Mouse (Mus musculus) heart, adult 9 months (tissue): ENCODE measurements around the gene Kcng4.
A peak's percentile ranks its signal among the peaks of the same experiment; 100 is the strongest.

Experiments used
- DNase-seq, 2 experiments: peaks; one replicate each; pipeline ENCODE4 v3.0.0; 2022; ENCODE audit warnings: low spot score in 2 of 2

Gene Kcng4

DNA sequence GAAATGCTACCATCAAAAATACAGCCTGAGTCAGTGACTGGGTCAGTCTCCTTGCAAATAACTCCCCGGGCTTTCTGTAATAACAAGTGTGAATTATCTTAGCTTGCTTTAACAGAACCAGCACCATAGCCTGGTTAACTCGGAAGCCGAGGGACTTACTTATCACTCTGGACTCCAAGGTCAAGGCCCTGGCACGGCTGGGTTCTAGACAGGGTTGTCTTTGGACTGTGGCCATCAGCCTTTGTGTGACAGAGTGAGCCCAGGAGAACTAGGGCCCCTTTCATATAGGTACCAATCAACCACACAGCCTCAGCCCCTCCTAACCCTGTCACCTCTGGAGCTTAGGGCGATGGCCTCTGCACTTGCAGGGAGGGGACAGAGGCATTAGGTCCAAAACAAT lies 5.6 kb upstream of the Kcng4 start:
- DNase-seq = no peak

GRCm38 (mm10) chr8:119639798-119640197 lies 4.3 kb upstream of the Kcng4 start:
- no peak for DNase-seq

DNA sequence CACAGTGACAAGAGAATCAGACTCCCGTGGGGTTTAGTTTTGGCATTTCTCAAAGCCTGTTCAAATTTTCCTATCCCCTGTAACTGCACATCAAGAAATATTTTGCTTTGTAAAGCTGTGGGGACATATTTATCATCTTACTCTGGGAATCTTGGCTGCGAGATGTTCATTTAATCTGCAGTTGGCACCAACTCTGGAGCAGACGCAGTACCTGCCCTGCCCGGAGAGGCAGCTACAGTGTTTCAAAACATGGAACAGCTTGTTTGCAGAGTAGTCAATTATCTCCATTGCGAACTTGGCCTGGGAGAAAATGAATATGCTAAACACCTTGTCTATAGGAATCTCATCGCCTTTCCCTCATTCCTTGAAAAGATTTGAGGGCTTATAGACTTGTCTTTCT lies 2.8 kb upstream of the Kcng4 start:
- DNase-seq = no peak

- DNase-seq = no peak
Observed at GRCm38 (mm10) chr8:119637381-119637780, 1.9 kb upstream of the Kcng4 start.

DNA sequence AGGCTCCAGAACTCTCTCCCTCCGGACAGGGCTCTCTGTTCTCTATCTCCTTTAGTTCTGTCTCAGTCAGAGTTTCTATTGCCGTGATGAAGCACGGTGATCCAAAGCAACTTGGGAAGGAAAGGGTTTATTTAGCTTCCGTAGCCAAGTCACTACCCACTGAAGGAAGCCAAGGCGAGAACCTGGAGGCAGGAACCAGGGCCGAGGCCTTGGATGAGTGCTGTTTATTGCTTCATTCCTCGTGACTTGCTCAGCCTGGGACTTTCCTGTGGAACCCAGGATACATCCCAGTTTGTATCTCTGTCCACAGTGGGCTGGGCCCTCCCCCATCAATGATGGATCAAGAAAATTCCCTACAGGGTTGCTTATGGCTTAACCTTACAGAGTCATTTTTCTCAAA lies 1.3 kb upstream of the Kcng4 start:
- no peak for DNase-seq

GRCm38 (mm10) chr8:119635958-119636357 lies 478 bp upstream of the Kcng4 start:
- DNase-seq = no peak

DNA sequence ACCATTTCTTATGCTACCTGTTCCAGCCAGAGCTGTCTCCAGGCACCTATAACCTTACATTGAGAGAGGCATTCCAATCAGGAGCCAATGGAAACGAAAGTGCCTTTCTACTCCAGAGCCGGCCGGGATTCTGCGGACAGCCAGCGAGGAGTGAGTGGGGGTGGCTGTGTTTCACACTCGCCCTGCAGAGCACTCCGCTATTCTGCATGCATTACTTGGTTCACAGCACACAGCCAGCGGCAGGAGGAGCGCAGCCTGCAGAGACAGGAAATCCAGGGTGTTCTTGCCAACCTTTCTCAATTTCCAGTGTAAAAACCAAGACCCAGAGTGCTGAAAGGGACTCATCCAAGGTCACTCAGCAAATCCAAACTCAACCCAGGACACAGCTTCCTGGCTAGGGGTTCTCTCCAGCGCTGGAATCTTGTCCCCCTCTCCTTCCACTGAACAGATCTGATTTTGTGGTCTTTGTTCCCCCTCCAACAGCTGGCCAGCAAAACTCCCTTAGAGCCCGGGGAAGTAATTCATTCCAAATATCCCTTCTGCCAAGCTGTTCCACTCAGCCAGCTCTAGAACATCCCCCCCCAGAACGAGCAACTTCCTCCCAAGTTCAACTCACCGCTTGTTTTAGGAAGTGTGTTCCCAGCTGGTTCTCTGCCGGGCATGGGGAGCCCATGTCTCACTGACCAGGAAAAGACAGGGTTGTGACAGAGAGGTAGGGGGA lies 704 bp downstream of the Kcng4 start:
- peak in 1 of 2 experiments; percentile 31 for DNase-seq

GRCm38 (mm10) chr8:119632909-119633308 lies 2.6 kb downstream of the Kcng4 start:
- DNase-seq = no peak

- no peak for DNase-seq
Observed at GRCm38 (mm10) chr8:119632246-119632645, 3.2 kb downstream of the Kcng4 start.

DNA sequence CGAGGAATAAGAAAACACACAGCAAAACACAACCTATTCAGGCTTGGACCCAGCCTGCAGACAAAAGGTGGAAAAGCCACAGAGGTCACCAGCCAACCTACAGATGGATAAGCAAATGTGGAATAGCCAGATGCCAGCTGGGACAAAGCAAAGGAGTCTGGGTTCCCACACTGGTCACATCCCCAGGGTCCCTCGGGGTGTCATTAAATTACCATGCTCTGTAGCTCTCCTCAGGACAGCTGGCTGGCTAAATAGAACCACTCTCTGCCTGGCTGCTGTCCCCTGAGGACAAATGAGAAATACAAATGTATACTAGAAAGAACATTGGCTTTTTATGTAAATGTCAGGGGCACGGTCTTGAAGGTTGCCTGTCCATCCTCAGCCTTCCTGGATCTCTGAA lies 4.6 kb downstream of the Kcng4 start:
- no peak for DNase-seq

GRCm38 (mm10) chr8:119627613-119628359 lies 7.7 kb downstream of the Kcng4 start:
- DNase-seq = no peak

DNA sequence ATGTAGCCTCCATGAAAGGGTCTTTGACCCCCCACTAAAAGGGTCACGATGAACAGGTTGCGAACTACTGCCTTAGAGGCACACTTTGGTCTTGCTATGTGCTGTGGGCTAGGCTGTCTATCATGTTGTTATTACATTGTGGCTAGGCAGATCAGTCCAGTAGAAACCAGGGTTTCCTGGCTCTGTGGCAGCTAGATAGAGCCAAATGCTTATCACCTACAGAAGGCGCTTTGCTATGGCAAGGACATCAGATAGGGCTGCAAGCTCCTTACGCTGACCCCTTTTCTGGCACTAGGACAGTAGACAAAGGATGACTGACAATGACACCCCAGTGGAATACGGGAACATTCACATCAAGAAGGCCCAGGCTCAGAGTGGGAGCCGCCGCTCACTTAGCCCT lies 8.3 kb downstream of the Kcng4 start:
- no peak for DNase-seq

GRCm38 (mm10) chr8:119625788-119626187 lies 9.7 kb downstream of the Kcng4 start:
- DNase-seq = no peak

DNA sequence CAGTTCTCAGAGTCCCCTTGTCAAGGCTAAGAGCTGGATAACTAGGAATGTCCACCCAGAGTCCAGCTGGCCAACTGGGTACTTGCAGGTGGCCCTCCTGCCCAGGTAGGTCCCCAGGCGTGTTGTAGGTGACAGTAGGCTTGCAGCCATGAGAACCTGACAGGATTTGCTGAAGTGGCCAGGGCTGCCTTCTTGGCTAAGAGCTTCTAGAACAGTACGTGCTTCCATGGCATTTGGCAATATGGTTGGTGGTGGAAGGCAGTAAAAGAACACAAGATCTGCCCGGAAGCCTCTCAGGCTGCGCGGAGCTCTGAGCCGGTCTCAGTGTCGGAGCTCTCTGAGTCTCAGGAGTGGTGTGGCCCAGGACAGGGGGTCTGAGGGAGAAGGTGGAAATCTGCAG lies 10.6 kb downstream of the Kcng4 start:
- no peak for DNase-seq

DNA sequence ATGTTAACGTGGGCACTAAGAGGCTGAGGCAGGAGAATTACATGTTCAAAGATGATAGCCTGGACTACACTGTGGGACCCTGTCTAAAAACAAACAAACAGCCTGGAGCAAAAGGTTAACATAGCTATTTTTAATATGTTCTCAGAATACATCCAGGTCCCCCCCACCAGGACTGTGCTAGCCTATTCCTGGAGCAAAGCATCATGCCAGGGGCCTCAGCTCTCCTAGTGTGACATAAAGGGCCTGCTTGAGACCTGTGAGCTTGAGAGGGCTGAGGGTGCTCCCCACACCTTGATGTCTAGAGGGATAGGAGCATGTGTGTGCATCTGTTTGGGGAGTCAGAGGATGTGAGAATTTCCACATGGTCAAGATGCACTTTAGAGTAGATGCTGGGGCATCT lies 11.7 kb downstream of the Kcng4 start:
- DNase-seq = no peak

GRCm38 (mm10) chr8:119623061-119623460 lies 12.4 kb downstream of the Kcng4 start:
- no peak for DNase-seq

DNA sequence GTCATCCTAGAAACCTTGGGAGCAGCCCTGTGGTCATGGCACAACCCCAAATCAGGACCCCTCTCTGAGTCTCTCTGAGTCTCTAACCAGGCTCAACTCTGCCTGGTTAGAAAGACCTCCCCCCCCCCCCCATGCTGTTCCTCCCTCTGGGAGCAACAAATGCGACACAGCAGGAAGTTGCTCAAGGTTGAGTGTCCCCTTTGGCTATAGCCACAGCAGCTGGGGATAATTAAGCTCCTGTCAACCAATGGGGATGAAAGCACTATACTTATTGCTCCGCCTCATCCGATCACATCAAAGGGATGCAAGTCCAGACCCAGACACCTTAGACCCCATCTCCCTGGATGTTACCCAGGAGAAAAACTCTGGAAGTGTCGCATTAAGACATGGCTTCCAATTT lies 12.9 kb downstream of the Kcng4 start:
- no peak for DNase-seq

- peak; percentile 21 to 24 for DNase-seq
Observed at GRCm38 (mm10) chr8:119620848-119621465, 14.5 kb downstream of the Kcng4 start.

DNA sequence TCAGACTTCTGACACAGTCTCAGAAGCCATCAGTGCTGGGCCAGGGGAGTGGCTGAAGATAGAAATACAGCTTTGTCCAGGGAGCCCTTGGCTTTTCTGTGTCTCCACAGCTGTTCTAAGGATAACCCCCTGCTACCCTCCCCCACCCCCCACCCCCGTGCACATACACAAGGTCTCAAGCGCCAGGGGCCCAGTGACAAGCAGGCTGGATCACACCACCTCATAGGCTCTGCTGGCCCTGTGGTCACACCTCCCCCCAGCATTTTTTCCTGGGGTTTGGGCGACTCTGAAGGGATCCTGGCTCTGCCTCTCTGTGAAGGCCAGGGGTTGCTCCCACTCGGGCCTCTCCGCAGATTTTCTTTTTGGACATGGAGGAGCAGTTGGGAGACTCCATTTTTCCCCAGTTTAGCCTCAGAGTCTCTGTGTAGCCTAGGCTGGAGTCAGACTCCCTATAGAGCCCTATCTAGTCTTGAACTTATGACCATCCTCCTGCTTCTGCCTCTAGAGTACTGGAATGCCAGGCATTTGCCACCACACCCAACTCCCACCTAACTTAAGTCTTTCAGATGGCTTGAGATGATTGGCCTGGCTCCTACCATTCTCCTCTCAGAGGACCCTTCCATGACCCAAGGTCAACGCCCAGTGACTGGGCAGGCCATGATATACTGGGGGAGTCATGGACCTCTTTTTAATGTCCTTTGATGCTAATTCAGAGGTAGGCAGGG lies 15.2 kb downstream of the Kcng4 start:
- no peak for DNase-seq

- no peak for DNase-seq
Observed at GRCm38 (mm10) chr8:119618887-119619286, 16.6 kb downstream of the Kcng4 start.

- peak; percentile 24 to 39 for DNase-seq
Observed at GRCm38 (mm10) chr8:119617586-119617985, 17.9 kb downstream of the Kcng4 start.

GRCm38 (mm10) chr8:119616811-119617210 lies 18.7 kb downstream of the Kcng4 start:
- no peak for DNase-seq
